Mouse (Mus musculus) lung, adult 2 months (tissue): Measurements from ENCODE around the gene Zcchc2.

Source experiments
- CTCF ChIP-seq: fragments of 200-500 bp; IDR thresholded peaks from 2 replicates; pipeline ENCODE4 v1.5.1; 2011; ENCODE audit warnings: mild to moderate bottlenecking, low read length, control low read depth; ENCODE audit not compliant: insufficient read depth
- POLR2A ChIP-seq: fragments of 200-500 bp; IDR thresholded peaks from 2 replicates; pipeline ENCODE4 v1.6.1; 2011; ENCODE audit warnings: low read depth, mild to moderate bottlenecking, control low read depth, low read length, borderline replicate concordance; ENCODE audit errors: extremely low read depth

DNA sequence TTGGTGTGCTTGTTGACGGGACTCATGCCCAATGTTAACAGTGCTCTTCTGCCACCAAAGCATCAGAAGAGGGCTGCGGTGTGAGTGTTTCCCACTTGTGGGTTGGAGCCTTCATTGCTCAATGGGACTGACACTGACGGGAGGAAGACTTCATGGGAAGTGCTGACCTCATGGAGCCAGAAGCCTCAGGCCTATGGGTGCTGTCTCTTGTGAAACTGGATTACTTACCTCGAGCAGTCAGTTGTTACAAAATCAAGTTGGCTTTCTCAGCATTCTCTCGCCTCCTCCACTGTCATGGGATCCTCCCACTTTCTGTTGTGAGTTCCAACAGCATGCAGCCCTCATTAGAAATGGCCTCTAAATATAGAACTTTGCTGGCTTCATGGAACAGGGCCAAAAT is 25.0 kb upstream of the Zcchc2 start:
- no peak for TF ChIP-seq CTCF
- TF ChIP-seq POLR2A, result no peak
